ENCODE assay signal across 9 mouse cellular contexts in genomic region chr15:101438555-101438954, GRCm38 (mm10). TPM values are rescaled to one million over a fixed set of nuclear protein-coding genes. Genes with fewer than 3 reads are reported as not detected.
DNase-seq lines count a peak whose midpoint lies in the region; ATAC-seq and TF ChIP-seq lines count a peak whose summit lies in the region.
"Had no signal": no experiment of that assay in that cellular context is flagged by ENCODE, and none has a peak within 500 bp of the region (broad histone marks: within the 10 kb centered on the region; RNA-seq: fewer than 3 reads in every experiment).

TSS of gene Krt87 (minus strand) at chr15:101438804.

- intact Hi-C loops in left cerebral cortex, adult 2 months (cut with DNase I) = loop anchor here (10.0 kb wide), 1 partner anchor 446 kb away; no protein-coding TSS in a partner anchor
- intact Hi-C loops in left cerebral cortex, postnatal 10 days (cut with DNase I) = no loop called here

- H3K9ac ChIP-seq in embryonic facial prominence, embryonic 14.5 days (ENCODE audit: low read depth, low read length) = 0 out of 2 replicates have a peak within 1 kb of the TSS, but pooled peaks have one; percentile 37
- no peak within 1 kb of the TSS for H3K9ac ChIP-seq in intestine, postnatal 0 days (ENCODE audit: low read depth, low read length)

- WGBS in embryonic facial prominence, embryonic 14.5 days = 0% methylated on average over 6 of the region's 34 CpGs
- WGBS in intestine, postnatal 0 days = 4% methylated on average over 34 of the region's 34 CpGs

- H3K4me1 ChIP-seq in embryonic facial prominence, embryonic 14.5 days (ENCODE audit: control insufficient read depth, insufficient read depth, low read length) = no peaks in the 10 kb centered on the region
- H3K4me1 ChIP-seq in intestine, postnatal 0 days (replicated peaks; ENCODE audit: control insufficient read depth, insufficient read depth, low read length) = no peaks in the 10 kb centered on the region

- no peak for ATAC-seq in embryonic facial prominence, embryonic 14.5 days (ENCODE audit: low read depth)
- no peak for ATAC-seq in intestine, postnatal 0 days

- DNase-seq in left cerebral cortex, adult 2 months (ENCODE audit: extremely low spot score in 1 of 2, low spot score in 2 of 2) = no peak
- no peak for DNase-seq in left cerebral cortex, postnatal 10 days (ENCODE audit: extremely low spot score in 1 of 2, low spot score in 2 of 2)
- DNase-seq in embryonic facial prominence, embryonic 14.5 days (ENCODE audit: low spot score) = no peak
- peak; percentile 37 for DNase-seq in retina, embryonic 14.5 days (ENCODE audit: low spot score)
- DNase-seq in left cerebral cortex, adult 18-20 months (ENCODE audit: low spot score in 2 of 2) = no peak
- DNase-seq in layer of hippocampus, adult 11-12 months (ENCODE audit: low spot score) = no peak
- no peak for DNase-seq in right cerebral cortex, postnatal 25 days
- DNase-seq: cerebellum, adult 9-11 months had no signal

- no peak within 1 kb of the TSS for H3K27ac ChIP-seq in left cerebral cortex, adult 2 months
- no peak within 1 kb of the TSS; the same call in 1 of the 2 replicates for H3K27ac ChIP-seq in embryonic facial prominence, embryonic 14.5 days (replicated peaks; ENCODE audit: low read depth, low read length)
- H3K27ac ChIP-seq in intestine, postnatal 0 days (ENCODE audit: low read depth, low read length) = no peak within 1 kb of the TSS

- TF ChIP-seq CTCF in left cerebral cortex, adult 2 months (IDR thresholded peaks at IDR 0.05) = no peak
- no peak for TF ChIP-seq CTCF in intestine, postnatal 0 days (IDR thresholded peaks at IDR 0.05; ENCODE audit: low read depth)

- H3K27me3 ChIP-seq in embryonic facial prominence, embryonic 14.5 days (replicated peaks; ENCODE audit: control insufficient read depth, insufficient read depth, low read length) = peaks cover 37% of the 10 kb centered on the region
- H3K27me3 ChIP-seq in intestine, postnatal 0 days (replicated peaks; ENCODE audit: control insufficient read depth, insufficient read depth, low read length) = peaks cover 18% of the 10 kb centered on the region

- H3K36me3 ChIP-seq in embryonic facial prominence, embryonic 14.5 days (ENCODE audit: control insufficient read depth, insufficient read depth, low read length) = no peaks in the 10 kb centered on the region
- H3K36me3 ChIP-seq in intestine, postnatal 0 days (ENCODE audit: control insufficient read depth, insufficient read depth) = no peaks in the 10 kb centered on the region

- H3K4me2 ChIP-seq in embryonic facial prominence, embryonic 14.5 days (ENCODE audit: low read depth, low read length) = peak within 1 kb of the TSS; percentile 51
- H3K4me2 ChIP-seq in intestine, postnatal 0 days (replicated peaks; ENCODE audit: low read depth) = peak within 1 kb of the TSS; percentile 35; the same call in 1 of the 2 replicates

- no peaks in the 10 kb centered on the region for H3K9me3 ChIP-seq in embryonic facial prominence, embryonic 14.5 days (ENCODE audit: control insufficient read depth, low read length)
- H3K9me3 ChIP-seq in intestine, postnatal 0 days (ENCODE audit: control insufficient read depth) = no peaks in the 10 kb centered on the region

- peak within 1 kb of the TSS; percentile 19; the same call in 1 of the 2 replicates for H3K4me3 ChIP-seq in left cerebral cortex, adult 2 months
- peak within 1 kb of the TSS; percentile 31 for H3K4me3 ChIP-seq in embryonic facial prominence, embryonic 14.5 days (ENCODE audit: low read depth, low read length)
- peak within 1 kb of the TSS; percentile 18; the same call in 1 of the 2 replicates for H3K4me3 ChIP-seq in intestine, postnatal 0 days (ENCODE audit: low read depth, low read length)

RNA-seq across cellular contexts. Expression of gene Krt87, which starts in this region (rescaled TPM):
- under 1 TPM in 1 of 2 experiments, not detected in 1; 0.14 TPM for total RNA-seq in left cerebral cortex, adult 2 months (2021)
- total RNA-seq in left cerebral cortex, postnatal 10 days (2021) = under 1 TPM; 0.30 to 0.34 TPM
- polyA plus RNA-seq in embryonic facial prominence, embryonic 14.5 days (2014; fragmentation: Nextera tagmentation; extraction: Ambion mirVana) = 0.43 and 0.86 TPM in 2 replicates
- polyA plus RNA-seq in intestine, postnatal 0 days (2015; fragmentation: Nextera tagmentation; extraction: Ambion mirVana) = 0.16 TPM in 2 replicates
- total RNA-seq in left cerebral cortex, adult 18-20 months (2021) = under 1 TPM in 1 of 2 experiments, not detected in 1; 0.21 TPM
